13 mouse cellular contexts compared by ENCODE assay signal in the genomic region with DNA sequence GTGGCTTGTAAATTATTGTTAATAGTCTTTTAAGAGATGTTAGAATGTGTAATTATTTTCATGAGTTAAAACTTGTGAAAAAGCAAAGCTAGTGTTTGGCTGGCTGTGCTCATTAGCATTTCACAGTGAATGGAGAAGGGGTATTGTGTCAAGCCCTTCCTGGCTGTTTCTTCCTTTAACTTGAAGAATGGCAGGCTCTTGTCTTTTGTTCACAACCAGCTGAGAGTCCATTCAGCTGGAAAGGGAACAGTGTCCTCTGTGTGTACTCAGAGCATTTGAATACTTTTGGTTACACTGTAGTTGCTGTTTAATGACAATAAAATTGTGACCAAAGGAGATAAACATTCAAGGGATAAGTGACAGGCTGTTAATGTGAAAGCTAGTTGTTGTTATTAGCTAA. TPM values are rescaled to one million over a fixed set of nuclear protein-coding genes. Genes with fewer than 3 reads are reported as not detected.
DNase-seq lines count a peak whose midpoint lies in the region; ATAC-seq and TF ChIP-seq lines count a peak whose summit lies in the region.
"Had no signal": no experiment of that assay in that cellular context is flagged by ENCODE, and none has a peak within 500 bp of the region (broad histone marks: within the 10 kb centered on the region; RNA-seq: fewer than 3 reads in every experiment).

No protein-coding gene starts in this region.

- no peaks in the 10 kb centered on the region for H3K27me3 ChIP-seq in forebrain, postnatal 0 days (ENCODE audit: insufficient read depth, low read length)
- peaks cover 82% of the 10 kb centered on the region for H3K27me3 ChIP-seq in neural tube, embryonic 13.5 days
- H3K27me3 ChIP-seq: limb, embryonic 15.5 days had no signal

- TF ChIP-seq CTCF in layer of hippocampus, adult 2 months (conservative IDR thresholded peaks at IDR 0.05) = no peak
- TF ChIP-seq CTCF in brain, embryonic 14.5 days (IDR thresholded peaks at IDR 0.05; ENCODE audit: borderline replicate concordance, extremely low read depth, insufficient read depth, insufficient read length) = no peak
- TF ChIP-seq CTCF in forebrain, postnatal 0 days (IDR thresholded peaks at IDR 0.05; ENCODE audit: low read depth) = no peak

- H3K27ac ChIP-seq in layer of hippocampus, adult 2 months = peak overlapping the region; percentile 84
- H3K27ac ChIP-seq in forebrain, postnatal 0 days (ENCODE audit: low read depth, low read length) = 0 out of 2 replicates have a peak overlapping the region, but pooled peaks have one; percentile 40
- no peak overlapping the region for H3K27ac ChIP-seq in neural tube, embryonic 13.5 days (replicated peaks)
- H3K27ac ChIP-seq: limb, embryonic 15.5 days had no signal

- H3K36me3 ChIP-seq in forebrain, postnatal 0 days (ENCODE audit: insufficient read depth) = no peaks in the 10 kb centered on the region
- no peaks in the 10 kb centered on the region for H3K36me3 ChIP-seq in neural tube, embryonic 13.5 days
- H3K36me3 ChIP-seq: limb, embryonic 15.5 days had no signal

- no peak for TF ChIP-seq POLR2A in brain, embryonic 14.5 days (IDR thresholded peaks at IDR 0.05; ENCODE audit: borderline replicate concordance, extremely low read depth, insufficient read depth, insufficient read length, poor library complexity, severe bottlenecking)

- no peaks in the 10 kb centered on the region for H3K9me3 ChIP-seq in forebrain, postnatal 0 days (ENCODE audit: low read length)
- no peaks in the 10 kb centered on the region for H3K9me3 ChIP-seq in neural tube, embryonic 13.5 days
- H3K9me3 ChIP-seq: limb, embryonic 15.5 days had no signal

- no peak overlapping the region for H3K4me2 ChIP-seq in forebrain, postnatal 0 days (ENCODE audit: low read depth)
- no peak overlapping the region for H3K4me2 ChIP-seq in neural tube, embryonic 13.5 days
- H3K4me2 ChIP-seq: limb, embryonic 15.5 days had no signal

- peaks cover 13% of the 10 kb centered on the region; the same call in 1 of the 2 replicates for H3K4me1 ChIP-seq in forebrain, postnatal 0 days (ENCODE audit: insufficient read depth)
- H3K4me1 ChIP-seq in neural tube, embryonic 13.5 days (replicated peaks) = peaks cover 27% of the 10 kb centered on the region

- no peak overlapping the region for H3K4me3 ChIP-seq in layer of hippocampus, adult 2 months
- H3K4me3 ChIP-seq in forebrain, postnatal 0 days (ENCODE audit: low read depth, low read length) = no peak overlapping the region
- no peak overlapping the region for H3K4me3 ChIP-seq in neural tube, embryonic 13.5 days
- H3K4me3 ChIP-seq: limb, embryonic 15.5 days had no signal

- ATAC-seq in forebrain, postnatal 0 days = peak; percentile 68
- ATAC-seq in neural tube, embryonic 13.5 days (ENCODE audit: low read depth) = peak; percentile 60; the same call in 1 of the 2 replicates
- ATAC-seq: activated CD4-positive, CD25-positive, alpha-beta regulatory T cell, adult 4 months; intestine, embryonic 16.5 days had no signal

- H3K9ac ChIP-seq in forebrain, postnatal 0 days = no peak overlapping the region
- H3K9ac ChIP-seq in neural tube, embryonic 13.5 days = no peak overlapping the region
- H3K9ac ChIP-seq: limb, embryonic 15.5 days had no signal

- DNase-seq in layer of hippocampus, adult 2 months (ENCODE audit: low spot score in 2 of 2) = peak in 1 of 2 experiments; percentile 49
- DNase-seq in layer of hippocampus, adult 9-10 months (ENCODE audit: low spot score) = no peak
- DNase-seq in brain, embryonic 14.5 days (ENCODE audit: low read depth) = peak; percentile 88
- peak; percentile 40 for DNase-seq in forebrain, postnatal 0 days
- no peak for DNase-seq in kidney, postnatal 4 days
- no peak for DNase-seq in gastrocnemius, adult 18-20 months (ENCODE audit: low spot score)
- DNase-seq in frontal cortex, postnatal 10 days (ENCODE audit: low spot score in 2 of 2) = no peak
- DNase-seq: cerebellum, adult 9-11 months; lung, postnatal 10 days had no signal

RNA-seq across cellular contexts. Expression of a gene that starts 52.5 kb away (rescaled TPM):
- total RNA-seq in layer of hippocampus, adult 2 months (2021) = 100 to 1,000 TPM; 146 to 151 TPM
- polyA plus RNA-seq in brain, embryonic 14.5 days (2012; rRNA removed) = 111 and 144 TPM in 2 replicates
- total RNA-seq in forebrain, postnatal 0 days (2014; rRNA removed) = 58.6 and 86.8 TPM in 2 replicates
- 103 and 122 TPM in 2 replicates for polyA plus RNA-seq in forebrain, postnatal 0 days (2015; fragmentation: Nextera tagmentation; extraction: Ambion mirVana)
- 120 and 125 TPM in 2 replicates for polyA plus RNA-seq in neural tube, embryonic 13.5 days (2015; fragmentation: Nextera tagmentation; extraction: Ambion mirVana)
- total RNA-seq in gastrocnemius, adult 18-20 months (2021) = 10 to 100 TPM; 81.2 to 87.6 TPM

RNA-seq across cellular contexts. Expression of a gene that starts 52.7 kb away (rescaled TPM):
- 10 to 100 TPM; 21.6 to 25.4 TPM for total RNA-seq in layer of hippocampus, adult 2 months (2021)
- polyA plus RNA-seq in brain, embryonic 14.5 days (2012; rRNA removed) = 8.6 and 8.9 TPM in 2 replicates
- 9.1 and 9.6 TPM in 2 replicates for total RNA-seq in forebrain, postnatal 0 days (2014; rRNA removed)
- polyA plus RNA-seq in forebrain, postnatal 0 days (2015; fragmentation: Nextera tagmentation; extraction: Ambion mirVana) = 9.1 and 9.6 TPM in 2 replicates
- 10.1 and 16.0 TPM in 2 replicates for polyA plus RNA-seq in neural tube, embryonic 13.5 days (2015; fragmentation: Nextera tagmentation; extraction: Ambion mirVana)
- 1 to 10 TPM; 1.8 to 4.6 TPM for total RNA-seq in gastrocnemius, adult 18-20 months (2021)

Comparison
In these comparisons a context has a peak if more than half of its experiments do, and no peak if none do; other contexts are left out.
1. DNase-seq: peak in brain, embryonic 14.5 days (single experiment) and forebrain, postnatal 0 days (single experiment); none in layer of hippocampus, adult 9-10 months (single experiment), kidney, postnatal 4 days (0 of 2), gastrocnemius, adult 18-20 months (single experiment) and frontal cortex, postnatal 10 days (0 of 2).